Mouse (Mus musculus): ENCODE results near the gene Pwp2. TPM values are rescaled to one million over a fixed set of nuclear protein-coding genes. Genes with fewer than 3 reads are reported as not detected.
"Not testable (repeated sequence)": the region's sequence is repeated elsewhere in the genome, so short reads cannot be mapped to it uniquely, and the experiment has no call there.

Pwp2 gene
- polyA plus RNA-seq, 2 experiments: 15.8 to 16.9 TPM

DNA sequence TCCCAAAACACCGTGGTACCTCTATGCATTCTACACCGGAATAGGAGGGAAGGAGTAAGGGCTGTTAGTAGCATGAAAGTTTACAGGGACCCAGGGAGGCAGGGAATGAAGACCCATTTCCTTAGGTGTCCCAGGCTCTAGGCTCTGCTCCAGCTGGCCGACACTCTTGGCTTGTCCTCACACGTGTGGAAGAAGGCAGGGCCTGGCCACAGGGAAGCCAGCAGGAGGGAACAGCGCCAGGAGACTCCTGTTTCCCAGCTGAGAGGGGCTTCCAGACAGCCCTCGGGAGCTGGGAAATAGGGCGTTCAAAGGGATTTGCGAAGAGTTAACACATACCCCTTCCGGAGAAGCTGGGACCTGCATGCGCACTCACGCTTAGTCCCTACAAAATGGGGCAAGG lies 55.5 kb downstream of the Pwp2 start:
- no peak overlapping the region for H3K4me3 ChIP-seq (replicated peaks; ENCODE audit: low read length)
- 0 out of 2 replicates have a peak, but pooled peaks have one; percentile 26 for ATAC-seq (ENCODE audit: low FRiP score, low read depth)
- H3K27me3 ChIP-seq (ENCODE audit: control insufficient read depth, insufficient read depth, low read length): no peaks in the 10 kb centered on the region
- H3K9ac ChIP-seq (ENCODE audit: low read depth, low read length, severe bottlenecking): no peak overlapping the region
- H3K36me3 ChIP-seq (ENCODE audit: control insufficient read depth, insufficient read depth, low read length): no peaks in the 10 kb centered on the region
- WGBS: 38% methylated on average over 11 of the region's 11 CpGs
- H3K4me1 ChIP-seq (ENCODE audit: control insufficient read depth, insufficient read depth, low read length): peaks cover 12% of the 10 kb centered on the region
- no peak overlapping the region for H3K27ac ChIP-seq (replicated peaks; ENCODE audit: low read depth, low read length)
- no peak overlapping the region for H3K4me2 ChIP-seq (replicated peaks; ENCODE audit: low read depth, low read length, severe bottlenecking)
- TF ChIP-seq POLR2A (IDR thresholded peaks at IDR 0.05; ENCODE audit: borderline replicate concordance, extremely low read depth, insufficient read depth, insufficient read length): no peak
- peak; percentile 49 for DNase-seq (ENCODE audit: low spot score)
- H3K9me3 ChIP-seq (ENCODE audit: control insufficient read depth, low read length): no peaks in the 10 kb centered on the region

DNA sequence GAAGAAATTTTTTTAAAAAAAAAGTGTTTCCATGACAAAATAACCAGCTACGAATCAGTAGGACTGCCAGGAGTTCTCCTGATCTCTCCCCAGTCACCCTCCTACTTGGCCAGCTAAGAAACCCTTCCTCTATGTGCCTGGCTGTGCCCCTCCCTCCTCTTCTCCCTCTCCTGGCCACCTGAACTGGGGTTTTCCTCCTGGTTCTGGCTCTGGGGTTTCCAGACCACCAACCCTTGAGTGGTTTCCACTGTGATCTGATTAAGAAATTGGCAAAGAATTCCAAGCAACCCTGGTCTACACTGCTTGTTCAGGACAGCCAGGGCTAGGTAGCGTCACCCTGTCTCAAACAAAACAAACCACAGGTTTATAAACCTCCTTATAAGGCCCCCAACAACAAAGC lies 56.3 kb downstream of the Pwp2 start:
- TF ChIP-seq POLR2A (IDR thresholded peaks at IDR 0.05; ENCODE audit: borderline replicate concordance, extremely low read depth, insufficient read depth, insufficient read length): no peak

DNA sequence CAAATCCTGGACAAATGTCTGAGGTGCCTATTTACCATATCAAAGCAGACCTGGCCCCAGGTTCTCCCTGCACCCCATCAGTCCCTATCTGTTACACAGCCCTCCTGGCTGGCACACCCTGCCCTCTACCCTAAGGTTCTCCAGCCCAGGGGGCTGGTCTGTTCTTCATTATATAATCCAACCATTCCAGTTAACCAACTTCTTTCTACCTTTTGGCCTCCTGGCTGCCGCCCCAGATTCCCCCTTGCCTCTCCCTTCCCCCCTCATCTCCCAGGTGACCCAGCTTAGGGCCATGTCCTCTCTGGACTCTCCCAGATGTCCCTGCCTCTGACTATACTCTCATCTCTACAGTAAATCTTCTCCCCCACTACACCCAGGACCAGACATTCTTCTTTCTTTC lies 57.0 kb downstream of the Pwp2 start:
- no peak for TF ChIP-seq POLR2A (IDR thresholded peaks at IDR 0.05; ENCODE audit: borderline replicate concordance, extremely low read depth, insufficient read depth, insufficient read length)
- no peak for DNase-seq (ENCODE audit: low spot score)
- Histone ChIP-seq H3K27me3 (ENCODE audit: control insufficient read depth, insufficient read depth, low read length) (no peaks in the 10 kb centered on the region), H3K4me1 (ENCODE audit: control insufficient read depth, insufficient read depth, low read length) (peaks cover 11% of the 10 kb centered on the region), H3K4me3 (replicated peaks; ENCODE audit: low read length) (no peak overlapping the region), H3K4me2 (replicated peaks; ENCODE audit: low read depth, low read length, severe bottlenecking) (no peak overlapping the region), H3K9me3 (ENCODE audit: control insufficient read depth, low read length) (no peaks in the 10 kb centered on the region), H3K27ac (replicated peaks; ENCODE audit: low read depth, low read length) (no peak overlapping the region), H3K36me3 (ENCODE audit: control insufficient read depth, insufficient read depth, low read length) (no peaks in the 10 kb centered on the region), H3K9ac (ENCODE audit: low read depth, low read length, severe bottlenecking) (no peak overlapping the region)
- no peak for ATAC-seq (ENCODE audit: low FRiP score, low read depth)
- 25% methylated on average over 1 of the region's 1 CpGs for WGBS

More for the DNA sequence above, 56.3 kb downstream of the Pwp2 start:
- 73% methylated on average over 2 of the region's 2 CpGs for whole genome bisulfite sequencing
- Histone ChIP-seq H3K4me2 (replicated peaks; ENCODE audit: low read depth, low read length, severe bottlenecking) (no peak overlapping the region), H3K9ac (ENCODE audit: low read depth, low read length, severe bottlenecking) (no peak overlapping the region), H3K4me1 (ENCODE audit: control insufficient read depth, insufficient read depth, low read length) (peaks cover 11% of the 10 kb centered on the region), H3K9me3 (ENCODE audit: control insufficient read depth, low read length) (no peaks in the 10 kb centered on the region), H3K36me3 (ENCODE audit: control insufficient read depth, insufficient read depth, low read length) (no peaks in the 10 kb centered on the region), H3K27ac (replicated peaks; ENCODE audit: low read depth, low read length) (no peak overlapping the region), H3K4me3 (replicated peaks; ENCODE audit: low read length) (no peak overlapping the region), H3K27me3 (ENCODE audit: control insufficient read depth, insufficient read depth, low read length) (no peaks in the 10 kb centered on the region)
- DNase-seq (ENCODE audit: low spot score): no peak
- ATAC-seq (ENCODE audit: low FRiP score, low read depth): no peak

DNA sequence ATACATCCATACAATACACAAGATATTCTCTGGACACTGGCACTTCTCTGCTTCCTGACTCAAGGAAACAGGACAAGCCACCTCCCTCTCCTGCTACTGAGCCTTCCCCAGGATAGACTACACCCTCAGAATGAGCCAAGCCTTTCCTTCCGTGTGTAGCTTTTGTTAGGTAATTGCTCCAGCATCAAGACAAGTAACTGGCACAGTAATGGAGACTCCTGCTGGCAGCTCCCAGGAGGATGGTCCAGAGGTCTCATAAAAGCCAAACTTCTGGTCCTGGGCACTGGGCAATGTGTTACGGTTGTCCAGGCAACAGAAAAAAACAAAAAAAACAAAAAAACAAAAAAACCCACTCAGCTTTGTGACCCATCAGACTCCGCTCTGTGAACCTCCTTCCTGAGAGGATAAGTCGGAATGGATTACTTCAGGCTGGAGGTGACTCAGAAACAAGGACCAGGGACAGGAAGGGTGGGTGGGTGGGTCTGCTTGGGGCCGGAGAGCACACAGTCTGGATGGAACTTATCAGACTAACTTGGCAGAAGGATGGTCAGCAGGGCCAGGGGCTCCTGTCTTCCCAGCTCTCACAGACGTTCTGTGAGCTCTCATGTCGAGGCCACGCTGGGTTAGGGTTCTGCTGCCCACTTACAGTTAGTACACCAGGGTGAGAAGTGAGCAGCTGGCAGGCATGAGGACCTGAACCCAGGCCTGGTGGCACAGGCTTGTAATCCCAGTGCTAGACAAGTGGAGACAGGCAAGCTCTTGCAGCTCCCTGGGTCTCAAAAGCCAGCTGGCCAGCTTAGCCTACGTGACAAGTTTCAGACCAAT lies 57.7 kb downstream of the Pwp2 start:
- H3K9ac ChIP-seq (ENCODE audit: low read depth, low read length, severe bottlenecking): no peak overlapping the region
- no peaks in the 10 kb centered on the region for H3K27me3 ChIP-seq (ENCODE audit: control insufficient read depth, insufficient read depth, low read length)
- WGBS: 60% methylated on average over 9 of the region's 9 CpGs
- no peak overlapping the region for H3K27ac ChIP-seq (replicated peaks; ENCODE audit: low read depth, low read length)
- H3K4me3 ChIP-seq (replicated peaks; ENCODE audit: low read length): no peak overlapping the region
- H3K9me3 ChIP-seq (ENCODE audit: control insufficient read depth, low read length): no peaks in the 10 kb centered on the region
- DNase-seq (ENCODE audit: low spot score): no peak
- no peak overlapping the region for H3K4me2 ChIP-seq (replicated peaks; ENCODE audit: low read depth, low read length, severe bottlenecking)
- ATAC-seq (ENCODE audit: low FRiP score, low read depth): no peak
- H3K4me1 ChIP-seq (ENCODE audit: control insufficient read depth, insufficient read depth, low read length): peaks cover 11% of the 10 kb centered on the region
- no peaks in the 10 kb centered on the region for H3K36me3 ChIP-seq (ENCODE audit: control insufficient read depth, insufficient read depth, low read length)
- TF ChIP-seq POLR2A (IDR thresholded peaks at IDR 0.05; ENCODE audit: borderline replicate concordance, extremely low read depth, insufficient read depth, insufficient read length): no peak

DNA sequence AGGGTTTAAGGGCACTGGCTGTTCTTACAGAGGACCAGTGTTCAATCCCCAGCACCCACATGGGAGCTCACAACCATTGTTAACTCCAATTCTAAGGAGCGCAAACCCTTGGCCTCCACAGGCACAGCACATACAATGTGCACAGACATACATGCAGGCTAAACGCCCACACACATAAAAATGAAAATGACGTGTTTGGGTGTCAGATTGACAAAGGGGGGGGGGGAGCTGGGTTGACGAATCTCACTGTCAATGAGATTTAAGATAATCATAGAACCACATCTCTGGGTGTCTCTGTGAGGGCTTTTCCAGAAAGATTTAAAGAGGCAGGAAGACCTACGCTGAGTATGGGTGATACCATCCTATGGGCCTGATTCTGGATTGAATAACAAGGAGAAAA lies 58.6 kb downstream of the Pwp2 start:
- no peaks in the 10 kb centered on the region for H3K27me3 ChIP-seq (ENCODE audit: control insufficient read depth, insufficient read depth, low read length)
- no peak overlapping the region for H3K9ac ChIP-seq (ENCODE audit: low read depth, low read length, severe bottlenecking)
- H3K4me1 ChIP-seq (ENCODE audit: control insufficient read depth, insufficient read depth, low read length): peaks cover 11% of the 10 kb centered on the region
- no peak for ATAC-seq (ENCODE audit: low FRiP score, low read depth)
- H3K27ac ChIP-seq (replicated peaks; ENCODE audit: low read depth, low read length): no peak overlapping the region
- H3K36me3 ChIP-seq (ENCODE audit: control insufficient read depth, insufficient read depth, low read length): no peaks in the 10 kb centered on the region
- no peaks in the 10 kb centered on the region for H3K9me3 ChIP-seq (ENCODE audit: control insufficient read depth, low read length)
- no peak overlapping the region for H3K4me2 ChIP-seq (replicated peaks; ENCODE audit: low read depth, low read length, severe bottlenecking)
- WGBS: 90% methylated on average over 5 of the region's 5 CpGs
- no peak for DNase-seq (ENCODE audit: low spot score)
- TF ChIP-seq POLR2A (IDR thresholded peaks at IDR 0.05; ENCODE audit: borderline replicate concordance, extremely low read depth, insufficient read depth, insufficient read length): no peak
- H3K4me3 ChIP-seq (replicated peaks; ENCODE audit: low read length): no peak overlapping the region

DNA sequence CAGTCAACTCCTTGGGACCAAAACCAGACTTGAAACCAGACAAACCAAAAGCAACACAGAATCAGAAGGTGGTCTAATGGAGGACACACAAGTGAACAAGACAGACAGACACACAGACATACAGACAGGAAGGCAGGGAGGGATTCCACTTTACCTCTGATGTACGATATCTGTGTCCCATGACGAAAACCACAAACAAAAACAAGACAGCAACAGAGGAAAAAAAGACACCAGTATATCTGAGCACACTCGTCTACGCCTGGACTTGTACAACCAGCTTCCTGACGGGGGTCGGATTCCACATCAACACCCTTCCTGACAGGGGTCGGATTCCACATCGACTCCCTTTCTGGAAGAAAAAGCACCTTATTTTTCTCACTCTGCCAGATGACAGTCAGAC lies 59.9 kb downstream of the Pwp2 start:
- not testable (repeated sequence) for H3K27me3 ChIP-seq (ENCODE audit: control insufficient read depth, insufficient read depth, low read length); H3K27ac ChIP-seq (replicated peaks; ENCODE audit: low read depth, low read length); H3K36me3 ChIP-seq (ENCODE audit: control insufficient read depth, insufficient read depth, low read length); H3K9me3 ChIP-seq (ENCODE audit: control insufficient read depth, low read length); ATAC-seq (ENCODE audit: low FRiP score, low read depth); H3K4me2 ChIP-seq (replicated peaks; ENCODE audit: low read depth, low read length, severe bottlenecking); H3K9ac ChIP-seq (ENCODE audit: low read depth, low read length, severe bottlenecking); DNase-seq (ENCODE audit: low spot score); H3K4me3 ChIP-seq (replicated peaks; ENCODE audit: low read length)
- WGBS: 53% methylated on average over 8 of the region's 8 CpGs
- H3K4me1 ChIP-seq (ENCODE audit: control insufficient read depth, insufficient read depth, low read length): peaks cover 11% of the 10 kb centered on the region

DNA sequence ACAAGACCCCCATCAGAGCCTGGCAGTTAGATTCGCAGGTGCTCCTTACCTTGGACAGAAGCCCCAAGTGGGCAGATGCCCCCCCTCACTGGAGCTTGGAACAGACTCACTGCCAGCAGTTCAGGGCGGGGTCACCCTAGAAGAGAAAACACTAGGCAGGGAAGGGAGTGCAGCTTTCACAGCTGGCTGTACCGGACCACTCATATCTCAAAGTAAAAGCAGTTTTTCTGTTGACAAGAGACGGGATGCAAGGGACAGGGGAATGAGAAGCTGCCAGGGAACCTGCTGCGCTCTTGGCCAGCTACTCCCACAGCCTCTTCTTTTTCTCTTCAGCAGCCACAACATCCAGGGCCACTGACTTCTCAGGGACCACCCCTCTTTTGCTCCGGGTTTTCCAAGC lies 60.8 kb downstream of the Pwp2 start:
- not testable (repeated sequence) for H3K9ac ChIP-seq (ENCODE audit: low read depth, low read length, severe bottlenecking); H3K4me3 ChIP-seq (replicated peaks; ENCODE audit: low read length); H3K9me3 ChIP-seq (ENCODE audit: control insufficient read depth, low read length); H3K4me1 ChIP-seq (ENCODE audit: control insufficient read depth, insufficient read depth, low read length); H3K27ac ChIP-seq (replicated peaks; ENCODE audit: low read depth, low read length); H3K36me3 ChIP-seq (ENCODE audit: control insufficient read depth, insufficient read depth, low read length); H3K4me2 ChIP-seq (replicated peaks; ENCODE audit: low read depth, low read length, severe bottlenecking); ATAC-seq (ENCODE audit: low FRiP score, low read depth); DNase-seq (ENCODE audit: low spot score); H3K27me3 ChIP-seq (ENCODE audit: control insufficient read depth, insufficient read depth, low read length)
- 71% methylated on average over 6 of the region's 6 CpGs for WGBS

Data from limb, embryonic 14.5 days (tissue).